Mouse (Mus musculus): ENCODE data around the gene Cd151. TPM values are rescaled to one million over a fixed set of nuclear protein-coding genes. Genes with fewer than 3 reads are reported as not detected.

Cd151 gene
- polyA plus RNA-seq, 1 experiment from 2014 or later: 29.7 TPM

DNA sequence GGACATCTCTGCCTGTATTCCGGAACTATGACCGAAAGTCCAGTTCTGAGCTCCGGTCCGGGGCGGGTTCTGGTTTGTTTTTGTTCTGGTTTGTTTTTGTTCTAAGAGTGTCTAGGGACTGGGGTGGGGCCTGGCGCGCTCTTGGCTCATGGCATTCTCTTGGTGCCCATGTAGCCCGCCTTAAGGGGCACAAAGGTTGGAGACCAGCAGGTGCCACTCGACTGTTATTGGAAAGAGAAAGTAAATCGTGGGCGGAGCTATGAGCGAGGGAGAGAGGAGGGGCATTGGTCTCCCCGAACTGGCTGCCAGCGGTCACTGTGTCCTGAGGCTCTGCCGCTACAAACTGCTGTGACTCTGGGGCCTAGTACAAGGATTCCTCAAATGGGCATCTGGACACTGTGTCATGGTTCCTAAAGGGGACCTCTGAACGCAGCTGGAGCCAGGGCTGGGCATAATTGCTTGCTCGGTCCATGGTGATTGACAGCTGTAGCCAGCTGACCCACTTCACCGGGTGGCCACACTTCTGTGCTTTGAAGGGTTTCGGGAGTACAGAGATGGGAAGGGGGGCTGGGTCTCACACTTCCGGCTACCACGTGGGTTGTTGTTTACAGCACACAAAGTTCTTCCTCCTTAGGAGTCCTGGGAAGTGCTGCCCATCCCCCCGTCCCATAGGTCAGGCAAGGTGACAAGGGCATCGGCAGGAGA is 11.4 kb upstream of the Cd151 start:
- Histone ChIP-seq H3K4me1 (replicated peaks) (peaks cover 35% of the 10 kb centered on the region), H3K4me3 (peak overlapping the region; percentile 80), H3K27ac (peak overlapping the region; percentile 87), H3K36me3 (peaks cover 38% of the 10 kb centered on the region), H3K9me3 (no peaks in the 10 kb centered on the region), H3K27me3 (ENCODE audit: insufficient read depth, poor library complexity, severe bottlenecking) (peaks cover 42% of the 10 kb centered on the region)
- 1% methylated on average over 23 of the region's 23 CpGs for WGBS
- DNase-seq (ENCODE audit: low spot score): peak; percentile 54

DNA sequence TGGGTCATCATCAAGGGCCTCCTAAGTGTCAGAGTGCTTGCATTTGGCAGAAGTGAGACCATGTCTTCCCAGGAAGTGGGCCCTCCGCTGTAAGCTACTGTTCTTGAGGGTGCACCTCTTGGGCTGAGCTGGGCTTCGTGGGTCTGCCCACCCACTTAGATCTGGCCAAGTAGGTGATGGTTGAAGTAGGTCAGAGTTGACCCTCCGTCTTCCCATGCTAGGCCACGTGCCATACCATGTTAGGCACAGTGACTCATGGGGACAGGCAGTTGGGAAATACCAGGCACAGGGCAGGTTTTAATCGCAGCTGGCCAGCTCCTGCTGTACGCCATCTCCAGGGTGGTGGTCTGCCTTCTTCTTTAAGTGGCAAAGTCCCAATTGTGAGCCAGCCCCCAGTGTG is 10.5 kb upstream of the Cd151 start:
- peak overlapping the region; percentile 80; the same call in 1 of the 2 replicates for H3K4me3 ChIP-seq
- no peak overlapping the region for H3K27ac ChIP-seq
- WGBS: 88% methylated on average over 6 of the region's 6 CpGs
- DNase-seq (ENCODE audit: low spot score): no peak
- peaks cover 52% of the 10 kb centered on the region for H3K27me3 ChIP-seq (ENCODE audit: insufficient read depth, poor library complexity, severe bottlenecking)
- H3K36me3 ChIP-seq: peaks cover 29% of the 10 kb centered on the region
- H3K9me3 ChIP-seq: no peaks in the 10 kb centered on the region
- peaks cover 45% of the 10 kb centered on the region for H3K4me1 ChIP-seq (replicated peaks)

DNA sequence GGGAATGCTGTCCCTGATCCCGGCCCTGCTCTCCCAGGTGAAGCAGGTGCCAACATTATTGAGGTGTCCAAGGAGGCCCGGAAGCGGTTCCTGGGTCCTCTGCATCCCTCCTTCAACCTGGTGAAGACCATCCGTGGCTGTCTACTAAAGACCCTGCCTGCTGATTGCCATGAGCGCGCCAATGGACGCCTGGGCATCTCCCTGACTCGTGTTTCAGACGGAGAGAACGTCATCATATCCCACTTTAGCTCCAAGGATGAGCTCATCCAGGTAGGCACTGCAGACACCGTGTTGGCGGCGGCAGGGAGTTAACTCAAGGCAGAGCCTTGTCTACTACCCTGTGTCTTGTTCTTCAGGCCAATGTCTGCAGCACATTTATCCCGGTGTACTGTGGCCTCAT is 10.0 kb upstream of the Cd151 start:
- H3K4me3 ChIP-seq: peak overlapping the region; percentile 80; the same call in 1 of the 2 replicates
- WGBS: 93% methylated on average over 14 of the region's 14 CpGs
- DNase-seq (ENCODE audit: low spot score): no peak
- peaks cover 24% of the 10 kb centered on the region for H3K36me3 ChIP-seq
- peaks cover 57% of the 10 kb centered on the region for H3K27me3 ChIP-seq (ENCODE audit: insufficient read depth, poor library complexity, severe bottlenecking)
- no peak overlapping the region for H3K27ac ChIP-seq
- H3K4me1 ChIP-seq (replicated peaks): peaks cover 50% of the 10 kb centered on the region
- H3K9me3 ChIP-seq: no peaks in the 10 kb centered on the region

DNA sequence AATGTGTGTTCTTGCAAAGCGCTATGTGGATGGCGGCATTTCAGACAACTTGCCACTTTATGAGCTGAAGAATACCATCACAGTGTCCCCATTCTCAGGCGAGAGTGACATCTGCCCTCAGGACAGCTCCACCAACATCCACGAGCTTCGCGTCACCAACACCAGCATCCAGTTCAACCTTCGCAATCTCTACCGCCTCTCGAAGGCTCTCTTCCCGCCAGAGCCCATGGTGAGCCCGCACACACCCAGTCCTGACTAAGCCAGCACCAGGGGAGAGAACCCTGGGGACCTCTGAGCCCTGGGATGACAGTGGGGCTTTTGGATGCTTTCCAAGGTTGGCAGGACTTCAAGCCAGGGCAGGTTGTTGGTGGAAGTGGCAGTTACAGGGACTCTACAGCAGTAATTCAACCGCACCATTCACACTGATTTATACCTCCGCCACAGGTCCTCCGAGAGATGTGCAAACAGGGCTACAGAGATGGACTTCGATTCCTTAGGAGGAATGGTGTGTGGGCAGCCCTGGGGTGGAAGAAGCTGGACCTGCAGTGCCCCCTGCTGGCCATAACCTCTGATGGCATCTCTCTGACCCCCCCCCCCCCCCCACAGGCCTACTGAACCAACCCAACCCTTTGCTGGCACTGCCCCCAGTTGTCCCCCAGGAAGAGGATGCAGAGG is 9.1 kb upstream of the Cd151 start:
- peaks cover 21% of the 10 kb centered on the region for H3K36me3 ChIP-seq
- H3K4me1 ChIP-seq (replicated peaks): peaks cover 55% of the 10 kb centered on the region
- no peak overlapping the region for H3K27ac ChIP-seq
- H3K4me3 ChIP-seq: no peak overlapping the region
- no peaks in the 10 kb centered on the region for H3K9me3 ChIP-seq
- peaks cover 66% of the 10 kb centered on the region for H3K27me3 ChIP-seq (ENCODE audit: insufficient read depth, poor library complexity, severe bottlenecking)
- DNase-seq (ENCODE audit: low spot score): peak; percentile 55
- 79% methylated on average over 15 of the region's 15 CpGs for WGBS

DNA sequence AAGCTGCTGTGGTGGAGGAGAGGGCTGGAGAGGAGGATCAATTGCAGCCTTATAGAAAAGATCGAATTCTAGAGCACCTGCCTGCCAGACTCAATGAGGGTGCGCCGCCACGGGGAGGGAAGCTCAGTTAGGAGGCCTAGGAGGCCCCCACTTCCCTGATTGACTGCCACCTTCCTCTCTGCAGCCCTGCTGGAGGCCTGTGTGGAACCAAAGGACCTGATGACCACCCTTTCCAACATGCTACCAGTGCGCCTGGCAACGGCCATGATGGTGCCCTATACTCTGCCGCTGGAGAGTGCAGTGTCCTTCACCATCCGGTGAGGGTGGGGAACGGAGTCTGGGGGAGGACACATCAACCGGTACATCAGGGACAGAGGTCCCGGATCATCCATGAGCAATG is 8.5 kb upstream of the Cd151 start:
- no peak for DNase-seq (ENCODE audit: low spot score)
- Histone ChIP-seq H3K9me3 (no peaks in the 10 kb centered on the region), H3K27ac (no peak overlapping the region), H3K4me1 (replicated peaks) (peaks cover 61% of the 10 kb centered on the region), H3K4me3 (no peak overlapping the region), H3K27me3 (ENCODE audit: insufficient read depth, poor library complexity, severe bottlenecking) (peaks cover 71% of the 10 kb centered on the region), H3K36me3 (peaks cover 21% of the 10 kb centered on the region)
- 90% methylated on average over 11 of the region's 11 CpGs for WGBS

DNA sequence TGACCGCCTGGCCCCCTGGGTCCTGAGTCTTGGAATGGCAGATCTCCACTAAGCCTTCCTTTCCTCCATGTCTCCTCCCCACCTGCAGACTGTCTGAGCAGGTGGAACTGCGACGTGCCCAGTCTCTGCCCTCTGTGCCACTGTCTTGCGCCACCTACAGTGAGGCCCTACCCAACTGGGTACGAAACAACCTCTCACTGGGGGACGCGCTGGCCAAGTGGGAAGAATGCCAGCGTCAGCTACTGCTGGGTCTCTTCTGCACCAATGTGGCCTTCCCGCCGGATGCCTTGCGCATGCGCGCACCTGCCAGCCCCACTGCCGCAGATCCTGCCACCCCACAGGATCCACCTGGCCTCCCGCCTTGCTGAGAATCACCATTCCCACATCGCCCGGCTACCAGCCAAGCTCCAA is 7.9 kb upstream of the Cd151 start:
- no peak for DNase-seq (ENCODE audit: low spot score)
- Histone ChIP-seq H3K27me3 (ENCODE audit: insufficient read depth, poor library complexity, severe bottlenecking) (peaks cover 78% of the 10 kb centered on the region), H3K4me3 (no peak overlapping the region), H3K27ac (no peak overlapping the region), H3K36me3 (peaks cover 21% of the 10 kb centered on the region), H3K9me3 (no peaks in the 10 kb centered on the region), H3K4me1 (replicated peaks) (peaks cover 64% of the 10 kb centered on the region)
- 88% methylated on average over 17 of the region's 17 CpGs for WGBS

DNA sequence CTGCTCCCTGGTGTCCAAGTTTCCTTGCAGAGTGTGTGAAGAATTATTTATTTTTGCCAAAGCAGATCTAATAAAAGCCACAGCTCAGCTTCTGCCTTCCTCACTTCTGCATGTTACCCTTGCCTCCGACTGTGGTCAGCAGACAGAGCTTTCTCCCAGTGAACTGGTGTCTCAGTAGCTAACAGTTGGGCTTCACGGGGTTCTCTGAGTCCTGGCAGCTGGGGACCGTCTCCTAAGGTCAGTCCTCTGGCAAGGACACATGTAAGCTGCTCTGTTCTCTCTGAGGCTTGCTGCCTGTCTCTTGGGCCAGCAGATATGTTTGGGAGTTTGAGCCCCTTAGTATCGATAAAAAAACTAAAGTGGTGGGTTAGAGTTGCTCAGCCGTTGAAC is 7.2 kb upstream of the Cd151 start:
- Histone ChIP-seq H3K27ac (no peak overlapping the region), H3K36me3 (peaks cover 21% of the 10 kb centered on the region), H3K27me3 (ENCODE audit: insufficient read depth, poor library complexity, severe bottlenecking) (peaks cover 85% of the 10 kb centered on the region), H3K9me3 (no peaks in the 10 kb centered on the region), H3K4me1 (replicated peaks) (peaks cover 64% of the 10 kb centered on the region), H3K4me3 (no peak overlapping the region)
- 75% methylated on average over 5 of the region's 5 CpGs for WGBS
- no peak for DNase-seq (ENCODE audit: low spot score)

DNA sequence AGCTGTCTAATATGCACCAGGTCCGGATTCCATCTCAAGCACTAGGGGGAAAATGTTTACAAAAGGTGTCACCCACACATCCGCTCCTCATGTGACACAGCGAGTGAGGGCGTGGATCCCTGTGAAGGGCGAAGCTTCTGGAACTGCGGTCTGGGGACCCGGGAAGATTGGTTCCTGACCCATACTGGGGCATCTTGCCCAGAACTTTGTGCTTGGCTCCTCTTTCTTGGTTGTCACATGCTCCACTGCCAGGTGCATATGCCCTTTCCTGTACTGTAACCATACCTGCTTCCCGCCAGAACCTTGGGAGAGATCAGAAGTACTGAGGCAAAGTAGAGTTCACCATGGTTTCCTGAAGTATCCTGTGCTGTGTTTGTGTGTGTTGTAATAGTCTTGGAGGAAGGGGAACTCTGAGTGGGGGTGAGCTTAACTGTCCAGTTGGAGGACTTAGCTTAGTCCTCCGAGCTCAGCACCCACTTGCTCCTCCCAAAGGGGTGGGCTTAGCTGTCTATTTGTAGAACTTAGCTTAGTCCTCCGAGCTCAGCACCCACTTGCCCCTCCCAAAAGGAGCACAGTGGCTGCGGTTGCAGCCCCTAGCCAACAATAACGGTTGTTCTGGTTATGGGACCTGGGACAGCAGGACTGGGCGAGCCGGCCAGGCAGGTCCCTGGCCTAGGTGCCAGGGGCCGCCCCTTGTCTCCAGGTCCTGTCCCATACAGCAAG is 6.6 kb upstream of the Cd151 start, which contains the start of gene Cracr2b:
Cracr2b (plus strand) TSS at position 704 of the 723 bp plus-strand sequence.
- Histone ChIP-seq H3K4me3 (peak within 1 kb of the TSS; percentile 54), H3K36me3 (peaks cover 21% of the 10 kb centered on the region), H3K27me3 (ENCODE audit: insufficient read depth, poor library complexity, severe bottlenecking) (peaks cover 90% of the 10 kb centered on the region), H3K9me3 (no peaks in the 10 kb centered on the region), H3K4me1 (replicated peaks) (peaks cover 64% of the 10 kb centered on the region), H3K27ac (peak within 1 kb of the TSS; percentile 75)
- WGBS: 73% methylated on average over 15 of the region's 15 CpGs
- no peak for DNase-seq (ENCODE audit: low spot score)

DNA sequence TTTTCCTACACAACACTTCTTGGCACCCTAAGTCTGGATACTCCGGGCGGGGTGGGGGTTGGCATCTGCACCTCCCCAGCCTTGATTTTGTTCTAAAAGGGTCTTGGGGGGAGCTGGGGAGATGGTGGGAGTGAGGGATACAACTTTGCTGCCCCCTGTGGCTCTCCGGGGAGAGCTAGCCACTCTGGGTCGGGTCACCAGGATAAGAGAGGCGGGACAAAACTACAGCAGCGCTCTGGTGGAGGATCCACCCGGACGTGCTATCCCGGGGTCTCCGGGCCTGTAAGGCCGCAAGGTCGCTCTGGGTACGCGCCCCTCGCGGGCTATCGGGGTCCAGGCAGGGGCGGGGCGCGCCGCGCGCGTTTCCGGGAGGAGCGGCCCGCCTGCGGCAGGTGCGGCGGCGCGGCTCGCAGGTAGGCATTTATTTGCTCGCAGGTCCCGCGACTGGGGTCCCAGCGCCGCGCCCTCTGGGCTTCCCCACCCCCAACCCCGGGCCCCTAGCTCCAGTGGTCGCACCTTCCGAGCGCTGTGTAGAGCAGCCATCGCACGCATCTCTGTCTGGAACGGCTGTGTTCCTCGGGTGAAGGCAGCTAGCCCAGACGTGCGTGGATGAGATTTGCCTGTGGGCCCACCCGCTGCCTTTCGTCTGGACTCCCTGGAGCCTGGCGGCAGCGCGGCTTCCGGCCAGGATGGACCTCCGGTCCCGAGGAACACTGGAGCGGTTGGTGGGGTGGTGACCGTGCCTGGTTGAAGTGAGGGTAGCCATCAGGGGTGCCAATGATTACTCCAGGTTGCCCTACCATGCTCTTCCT is 5.5 kb upstream of the Cd151 start:
- Histone ChIP-seq H3K4me1 (replicated peaks) (peaks cover 60% of the 10 kb centered on the region), H3K27ac (peak overlapping the region; percentile 75), H3K4me3 (peak overlapping the region; percentile 54), H3K36me3 (peaks cover 21% of the 10 kb centered on the region), H3K9me3 (no peaks in the 10 kb centered on the region), H3K27me3 (ENCODE audit: insufficient read depth, poor library complexity, severe bottlenecking) (peaks cover 98% of the 10 kb centered on the region)
- DNase-seq (ENCODE audit: low spot score): no peak
- 3% methylated on average over 59 of the region's 59 CpGs for WGBS

DNA sequence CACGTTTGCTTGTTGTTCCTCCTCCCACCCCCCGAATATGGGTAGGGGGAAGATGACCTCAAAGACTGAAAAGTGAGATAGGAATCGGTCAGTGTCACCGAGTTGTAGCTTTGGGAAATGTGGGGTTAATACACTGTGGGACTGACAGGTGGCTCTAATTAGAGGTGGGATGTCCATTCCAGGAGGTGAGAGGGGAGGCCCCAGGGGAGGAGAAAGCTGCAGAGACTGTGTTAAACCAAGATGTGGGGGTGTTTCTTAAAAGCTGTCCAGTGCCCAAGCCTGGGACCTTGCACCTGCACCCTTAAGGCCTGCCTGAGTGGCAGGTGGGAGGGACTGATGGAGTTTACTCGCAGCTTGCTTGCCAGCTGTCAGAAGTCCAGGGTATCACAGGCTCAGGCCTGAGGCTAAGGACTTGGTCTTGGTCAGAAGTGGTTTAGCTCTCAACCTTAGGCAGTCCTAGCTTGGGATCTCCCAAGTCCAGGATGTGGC is 4.8 kb upstream of the Cd151 start:
- no peak for DNase-seq (ENCODE audit: low spot score)
- H3K4me1 ChIP-seq (replicated peaks): peaks cover 62% of the 10 kb centered on the region
- peak overlapping the region; percentile 54 for H3K4me3 ChIP-seq
- peaks cover 96% of the 10 kb centered on the region for H3K27me3 ChIP-seq (ENCODE audit: insufficient read depth, poor library complexity, severe bottlenecking)
- peaks cover 20% of the 10 kb centered on the region for H3K36me3 ChIP-seq
- no peak overlapping the region for H3K27ac ChIP-seq
- WGBS: 13% methylated on average over 5 of the region's 5 CpGs
- H3K9me3 ChIP-seq: no peaks in the 10 kb centered on the region

DNA sequence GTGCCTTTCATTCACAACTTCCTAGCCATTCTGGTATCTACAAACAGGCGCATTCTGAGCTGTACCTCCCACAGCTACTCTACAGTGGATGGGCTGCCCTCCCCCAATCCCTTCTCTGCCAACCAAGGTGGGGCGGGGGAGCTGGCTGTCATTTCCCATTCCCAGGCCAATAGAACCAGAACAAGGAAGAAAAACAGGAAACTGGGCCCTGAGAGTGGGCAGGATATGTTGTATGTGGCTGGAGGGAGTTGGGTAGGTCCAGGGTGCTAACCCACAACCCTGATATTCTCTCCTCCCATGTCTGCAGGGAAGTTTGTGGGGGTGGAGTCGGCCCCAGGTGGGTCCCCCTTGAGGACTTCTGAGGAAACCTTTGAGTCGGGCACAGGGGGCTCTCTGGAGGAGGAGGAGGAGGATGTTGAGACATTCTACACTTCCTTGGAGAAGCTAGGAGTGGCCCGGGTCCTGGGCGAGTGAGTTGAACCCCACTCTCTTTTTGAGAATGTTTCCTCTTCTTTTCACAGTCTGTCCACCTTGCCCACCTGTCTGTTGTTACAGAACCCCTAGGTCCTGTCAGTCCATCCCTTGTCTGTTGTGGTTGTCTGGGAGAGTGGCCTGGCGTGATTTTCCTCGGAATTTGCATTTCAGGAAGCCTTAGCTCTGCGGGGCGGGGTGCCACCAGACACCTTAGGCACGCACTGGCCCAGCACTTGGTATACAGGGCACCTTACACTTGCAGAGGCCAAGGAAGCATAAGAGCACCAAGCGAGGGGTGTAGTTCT is 3.2 kb upstream of the Cd151 start:
- WGBS: 16% methylated on average over 12 of the region's 12 CpGs
- DNase-seq (ENCODE audit: low spot score): no peak
- Histone ChIP-seq H3K4me1 (replicated peaks) (peaks cover 74% of the 10 kb centered on the region), H3K4me3 (peak overlapping the region; percentile 40), H3K27ac (no peak overlapping the region), H3K27me3 (ENCODE audit: insufficient read depth, poor library complexity, severe bottlenecking) (peaks cover 81% of the 10 kb centered on the region), H3K36me3 (peaks cover 8% of the 10 kb centered on the region), H3K9me3 (no peaks in the 10 kb centered on the region)
